Mouse (Mus musculus) spleen, adult 2 months (tissue): ENCODE data around the gene Gli1. TPM values are rescaled to one million over a fixed set of nuclear protein-coding genes. Genes with fewer than 3 reads are reported as not detected.
"Not testable (repeated sequence)": the region's sequence is repeated elsewhere in the genome, so short reads cannot be mapped to it uniquely, and the experiment has no call there.

Experiments used
- DNase-seq, 2 experiments: peaks; one replicate each; pipeline versions ENCODE4 v3.0.0 to v3.0.0-alpha.2; 2012 to 2021; ENCODE audit warnings: low spot score in 2 of 2, low read depth in 1 of 2
- H3K27ac ChIP-seq: fragments of 200-500 bp; 2 replicates; pipeline ENCODE4 v1.5.1; 2012; ENCODE audit warnings: low read length, inconsistent platforms; ENCODE audit not compliant: insufficient read depth
- H3K27me3 ChIP-seq: fragments of 200-500 bp; 2 replicates; pipeline ENCODE4 v1.6.1; 2012; ENCODE audit warnings: mild to moderate bottlenecking, moderate library complexity, low read length, inconsistent platforms; ENCODE audit not compliant: control insufficient read depth, insufficient read depth
- H3K36me3 ChIP-seq: fragments of 200-500 bp; 2 replicates; pipeline ENCODE4 v1.6.1; 2012; ENCODE audit warnings: mild to moderate bottlenecking, low read length, inconsistent platforms; ENCODE audit not compliant: control insufficient read depth, insufficient read depth
- H3K4me1 ChIP-seq: fragments of 200-500 bp; 2 replicates; pipeline ENCODE4 v1.6.1; 2011; ENCODE audit warnings: inconsistent platforms; ENCODE audit not compliant: control insufficient read depth, insufficient read depth, insufficient read length
- H3K4me3 ChIP-seq: fragments of 200-500 bp; 2 replicates; pipeline ENCODE4 v1.5.1; 2011; ENCODE audit warnings: mild to moderate bottlenecking, inconsistent platforms; ENCODE audit not compliant: insufficient read depth, insufficient read length; ENCODE audit errors: extremely low read depth
- CTCF ChIP-seq: fragments of 200-500 bp; IDR thresholded peaks from 2 replicates; pipeline ENCODE4 v1.5.1; 2011; ENCODE audit warnings: mild to moderate bottlenecking, inconsistent platforms; ENCODE audit not compliant: insufficient read depth, insufficient read length, insufficient replicate concordance; ENCODE audit errors: extremely low read depth
- POLR2A ChIP-seq: fragments of 200-500 bp; IDR thresholded peaks from 2 replicates; pipeline ENCODE4 v1.6.1; 2011; ENCODE audit warnings: low read depth, low read length, inconsistent platforms
- WGBS: fragments of 180-500 bp; shearing (Covaris S2); methylation state at CpG from one replicate; pipeline ENCODE4 v1.1.7; 2018; 5-methylcytosine and 5-hydroxymethylcytosine counted together
- polyA plus RNA-seq: library from polyadenylated mRNA; depleted of rRNA; stranded (reverse); fragments of >200 nt; gene quantifications from 2 replicates; pipeline ENCODE4 v1.2.3, GENCODE M21; 2012

Gene Gli1
- polyA plus RNA-seq, 1 experiment = 0.42 TPM

GRCm38 (mm10) chr10:127317277-127317676 is 24.5 kb downstream of the Gli1 start:
- no peak for TF ChIP-seq POLR2A
- no peak for TF ChIP-seq CTCF
- no peaks in the 10 kb centered on the region for H3K36me3 ChIP-seq
- H3K27ac ChIP-seq = no peak overlapping the region
- no peak overlapping the region for H3K4me3 ChIP-seq
- DNase-seq = no peak
- H3K27me3 ChIP-seq = no peaks in the 10 kb centered on the region
- 81% methylated on average over 2 of the region's 2 CpGs for WGBS
- H3K4me1 ChIP-seq = peaks cover 16% of the 10 kb centered on the region; the same call in 1 of the 2 replicates

GRCm38 (mm10) chr10:127314950-127315349 is 26.8 kb downstream of the Gli1 start:
- not testable (repeated sequence) for H3K27ac ChIP-seq, H3K4me1 ChIP-seq, DNase-seq, H3K4me3 ChIP-seq, H3K36me3 ChIP-seq, H3K27me3 ChIP-seq
- 91% methylated on average over 1 of the region's 1 CpGs for WGBS

- H3K27ac ChIP-seq, H3K4me1 ChIP-seq, H3K4me3 ChIP-seq, H3K27me3 ChIP-seq, H3K36me3 ChIP-seq, DNase-seq: not testable (repeated sequence)
- 85% methylated on average over 5 of the region's 5 CpGs for WGBS
Measured at GRCm38 (mm10) chr10:127313516-127313915, 28.3 kb downstream of the Gli1 start.

- TF ChIP-seq CTCF (no peak), POLR2A (no peak)
- 55% methylated on average over 4 of the region's 4 CpGs for WGBS
- no peak overlapping the region for H3K4me3 ChIP-seq
- no peaks in the 10 kb centered on the region for H3K27me3 ChIP-seq
- H3K4me1 ChIP-seq = no peaks in the 10 kb centered on the region
- peaks cover 7% of the 10 kb centered on the region for H3K36me3 ChIP-seq
- H3K27ac ChIP-seq = 0 out of 2 replicates have a peak overlapping the region, but pooled peaks have one; percentile 5
- no peak for DNase-seq
Measured at GRCm38 (mm10) chr10:127312858-127313257, 28.9 kb downstream of the Gli1 start.

- WGBS = 2% methylated on average over 4 of the region's 4 CpGs
- H3K27ac ChIP-seq = peak overlapping the region; percentile 67
- H3K4me1 ChIP-seq = no peaks in the 10 kb centered on the region
- DNase-seq = peak; percentile 76 to 80
- H3K27me3 ChIP-seq = no peaks in the 10 kb centered on the region
- peaks cover 8% of the 10 kb centered on the region for H3K36me3 ChIP-seq
- H3K4me3 ChIP-seq = peak overlapping the region; percentile 68; the same call in 1 of the 2 replicates
- no peak for TF ChIP-seq POLR2A
- TF ChIP-seq CTCF = peak; percentile 54; the same call in 1 of the 2 replicates
Measured at GRCm38 (mm10) chr10:127312356-127312676, 29.5 kb downstream of the Gli1 start.

GRCm38 (mm10) chr10:127311476-127312355 is 30.1 kb downstream of the Gli1 start, which contains the start of gene Mars:
Mars (minus strand) TSS chr10:127311786.
- TF ChIP-seq CTCF = no peak
- TF ChIP-seq POLR2A = no peak; the same call in none of the 2 replicates
- Histone ChIP-seq H3K27ac (peak within 1 kb of the TSS; percentile 71), H3K4me3 (peak within 1 kb of the TSS; percentile 68), H3K36me3 (peaks cover 12% of the 10 kb centered on the region), H3K4me1 (no peaks in the 10 kb centered on the region), H3K27me3 (no peaks in the 10 kb centered on the region)
- WGBS = under 1% methylated on average over 65 of the region's 65 CpGs
- DNase-seq = peak; percentile 89 to 93

- 35% methylated on average over 23 of the region's 23 CpGs for WGBS
- TF ChIP-seq CTCF (no peak), POLR2A (no peak)
Measured at GRCm38 (mm10) chr10:127310523-127311475, 31.0 kb downstream of the Gli1 start.

GRCm38 (mm10) chr10:127309167-127309566 is 32.6 kb downstream of the Gli1 start:
- H3K27me3 ChIP-seq = not testable (repeated sequence)

More at GRCm38 (mm10) chr10:127310523-127311475, 31.0 kb downstream of the Gli1 start:
- peak overlapping the region; percentile 68 for H3K4me3 ChIP-seq
- peaks cover 20% of the 10 kb centered on the region for H3K36me3 ChIP-seq
- DNase-seq = peak in 1 of 2 experiments; percentile 21
- H3K4me1 ChIP-seq = no peaks in the 10 kb centered on the region
- no peaks in the 10 kb centered on the region for H3K27me3 ChIP-seq
- H3K27ac ChIP-seq = peak overlapping the region; percentile 71

More at GRCm38 (mm10) chr10:127309167-127309566, 32.6 kb downstream of the Gli1 start:
- not testable (repeated sequence) for H3K4me3 ChIP-seq, H3K27ac ChIP-seq, DNase-seq, H3K4me1 ChIP-seq
- peaks cover 32% of the 10 kb centered on the region for H3K36me3 ChIP-seq
- 90% methylated on average over 3 of the region's 3 CpGs for WGBS
